ENCODE assay signal across 8 mouse cellular contexts in genomic region chr9:62341123-62341486, GRCm38 (mm10). TPM values are rescaled to one million over a fixed set of nuclear protein-coding genes. Genes with fewer than 3 reads are reported as not detected.
DNase-seq lines count a peak whose midpoint lies in the region; ATAC-seq and TF ChIP-seq lines count a peak whose summit lies in the region.

Anp32a (plus strand) TSS chr9:62341293.

- peak; percentile 96 to 98 for DNase-seq in gastrocnemius, adult 8-10 months (ENCODE audit: low spot score in 2 of 2)
- peak; percentile 98 for DNase-seq in induced T-regulatory cell, adult 2 months (ENCODE audit: low read depth)
- peak; percentile 95 to 99 for DNase-seq in left cerebral cortex, adult 9 months (ENCODE audit: low spot score in 2 of 2)
- peak; percentile 99 for DNase-seq in right cerebral cortex, postnatal 14 days
- peak; percentile 97 to 99 for DNase-seq in urinary bladder, postnatal 36 days (ENCODE audit: low spot score in 2 of 2)

- TF ChIP-seq POLR2A in cortical plate, adult 2 months (IDR thresholded peaks at IDR 0.05; ENCODE audit: extremely low read depth, insufficient read depth, low read length), result peak; percentile 72

- peak; percentile 75 for ATAC-seq in activated CD4-positive, CD25-positive, alpha-beta regulatory T cell, adult 4 months
- peak; percentile 80 for ATAC-seq in megakaryocyte progenitor cell, adult 5-6 weeks (replicated peaks; ENCODE audit: poor library complexity)

- TF ChIP-seq CTCF in cortical plate, adult 2 months (IDR thresholded peaks at IDR 0.05; ENCODE audit: extremely low read depth, insufficient read depth, low read length), result no peak

- peak within 1 kb of the TSS; percentile 94 for H3K4me3 ChIP-seq in cortical plate, adult 2 months (ENCODE audit: insufficient read depth, low read length)

- H3K4me1 ChIP-seq in cortical plate, adult 2 months (ENCODE audit: control insufficient read depth, insufficient read depth, low read length), result peaks cover 1% of the 10 kb centered on the region; the same call in 1 of the 2 replicates

- H3K27ac ChIP-seq in cortical plate, adult 2 months (ENCODE audit: insufficient read depth, low read length), result peak within 1 kb of the TSS; percentile 86

RNA-seq across cellular contexts. Expression of gene Anp32a, which starts in this region (rescaled TPM):
- polyA plus RNA-seq in activated CD4-positive, CD25-positive, alpha-beta regulatory T cell, adult 4 months (2017; shearing (Covaris generic)), result 100 to 1,000 TPM; 108 to 132 TPM
- polyA plus RNA-seq in cortical plate, adult 2 months (2012; rRNA removed), result 344 and 411 TPM in 2 replicates
- total RNA-seq in gastrocnemius, adult 8-10 months (2022), result 10 to 100 TPM; 56.9 to 73.2 (median 69.1) TPM
- 308 and 417 TPM in 2 replicates for total RNA-seq in megakaryocyte progenitor cell, adult 5-6 weeks (2015)
- total RNA-seq in megakaryocyte progenitor cell, adult 5-6 weeks (2017), result 646 and 851 TPM in 2 replicates

Comparison
In these comparisons a context has a peak if more than half of its experiments do, and no peak if none do; other contexts are left out.
1. Peak in every context shown above with its lines: DNase-seq, ATAC-seq, H3K4me3 ChIP-seq and H3K27ac ChIP-seq.
2. RNA of gene Anp32a (total RNA-seq): 308 to 851 TPM in megakaryocyte progenitor cell, adult 5-6 weeks; 56.9 to 73.2 TPM in gastrocnemius, adult 8-10 months; every median in the first group is over 4 times any median in the second.